Mouse (Mus musculus): ENCODE results near the gene Sec23a.

GRCm38 (mm10) chr12:59019891-59020290 is 8.1 kb upstream of the Sec23a start:
- TF ChIP-seq CTCF (IDR thresholded peaks at IDR 0.05; ENCODE audit: borderline replicate concordance, control insufficient read depth, extremely low read depth, insufficient read depth, low read length, poor library complexity) (no peak), POLR2A (IDR thresholded peaks at IDR 0.05; ENCODE audit: control insufficient read depth, extremely low read depth, insufficient read depth, low read length, poor library complexity) (no peak)

Data from thymus, adult 2 months (tissue).